Mouse (Mus musculus): ENCODE measurements at regions not wholly inside any gene's neighbourhood (a gene's known extent, or its start where the extent isn't known, plus 50 kb on each side); places are given as distances from the start of the nearest gene placed in this dataset.

- DNase-seq (ENCODE audit: low spot score): no peak
Observed at GRCm38 (mm10) chr6:148600934-148601333, 156.7 kb upstream of the Tmtc1 start.

- no peak for DNase-seq (ENCODE audit: low spot score)
Observed at GRCm38 (mm10) chr6:148599473-148599872, 155.3 kb upstream of the Tmtc1 start.

- DNase-seq (ENCODE audit: low spot score): peak; percentile 69
Observed at GRCm38 (mm10) chr6:148598746-148599337, 154.7 kb upstream of the Tmtc1 start.

GRCm38 (mm10) chr6:148595009-148595770 is 151.0 kb upstream of the Tmtc1 start:
- DNase-seq (ENCODE audit: low spot score): no peak

- no peak for DNase-seq (ENCODE audit: low spot score)
Observed at GRCm38 (mm10) chr6:148588971-148589370, 144.8 kb upstream of the Tmtc1 start.

- no peak for DNase-seq (ENCODE audit: low spot score)
Observed at GRCm38 (mm10) chr6:148586439-148587321, 142.5 kb upstream of the Tmtc1 start.

GRCm38 (mm10) chr6:148584126-148584525 is 139.9 kb upstream of the Tmtc1 start:
- DNase-seq (ENCODE audit: low spot score): no peak

- DNase-seq (ENCODE audit: low spot score): no peak
Observed at GRCm38 (mm10) chr6:148578281-148578680, 134.1 kb upstream of the Tmtc1 start.

- no peak for DNase-seq (ENCODE audit: low spot score)
Observed at GRCm38 (mm10) chr6:148577663-148578062, 133.5 kb upstream of the Tmtc1 start.

- no peak for DNase-seq (ENCODE audit: low spot score)
Observed at GRCm38 (mm10) chr6:148574742-148575453, 130.7 kb upstream of the Tmtc1 start.

GRCm38 (mm10) chr6:148572201-148572600 is 128.0 kb upstream of the Tmtc1 start:
- no peak for DNase-seq (ENCODE audit: low spot score)

GRCm38 (mm10) chr6:148571651-148572050 is 127.5 kb upstream of the Tmtc1 start:
- DNase-seq (ENCODE audit: low spot score): no peak

- no peak for DNase-seq (ENCODE audit: low spot score)
Observed at GRCm38 (mm10) chr6:148564146-148564545, 120.0 kb upstream of the Tmtc1 start.

GRCm38 (mm10) chr6:148562206-148562708 is 118.1 kb upstream of the Tmtc1 start:
- DNase-seq (ENCODE audit: low spot score): no peak

- DNase-seq (ENCODE audit: low spot score): no peak
Observed at GRCm38 (mm10) chr6:148556484-148556871, 112.3 kb upstream of the Tmtc1 start.

GRCm38 (mm10) chr6:148555651-148556483 is 111.7 kb upstream of the Tmtc1 start:
- no peak for DNase-seq (ENCODE audit: low spot score)

- no peak for DNase-seq (ENCODE audit: low spot score)
Observed at GRCm38 (mm10) chr6:148554463-148554862, 110.3 kb upstream of the Tmtc1 start.

GRCm38 (mm10) chr6:148553616-148554015 is 109.4 kb upstream of the Tmtc1 start:
- no peak for DNase-seq (ENCODE audit: low spot score)

GRCm38 (mm10) chr6:148551097-148551496 is 106.9 kb upstream of the Tmtc1 start:
- DNase-seq (ENCODE audit: low spot score): no peak

GRCm38 (mm10) chr6:148548138-148548778 is 104.1 kb upstream of the Tmtc1 start:
- no peak for DNase-seq (ENCODE audit: low spot score)
